Mouse (Mus musculus) limb, embryonic 10.5 days (tissue): ENCODE data around the gene Il19. TPM values are rescaled to one million over a fixed set of nuclear protein-coding genes. Genes with fewer than 3 reads are reported as not detected.

Experiments
- DNase-seq: peaks from one replicate; pipeline ENCODE4 v3.0.0-alpha.2; 2017; ENCODE audit warnings: low spot score
- H3K27ac ChIP-seq: fragments of 300-500 bp; sonication (generic); 2 replicates; pipeline ENCODE4 v1.5.1; 2016; ENCODE audit warnings: mild to moderate bottlenecking
- H3K27me3 ChIP-seq: fragments of 300-500 bp; sonication (generic); 2 replicates; pipeline ENCODE4 v1.6.1; 2016; ENCODE audit warnings: low read depth, mild to moderate bottlenecking; ENCODE audit not compliant: poor library complexity, severe bottlenecking
- H3K36me3 ChIP-seq: fragments of 300-500 bp; sonication (generic); 2 replicates; pipeline ENCODE4 v1.6.1; 2016; ENCODE audit warnings: mild to moderate bottlenecking, moderate library complexity
- H3K4me1 ChIP-seq: fragments of 300-500 bp; sonication (generic); 2 replicates; pipeline ENCODE4 v1.6.1; 2016
- H3K4me3 ChIP-seq: fragments of 300-500 bp; sonication (generic); 2 replicates; pipeline ENCODE4 v1.5.1; 2016; ENCODE audit warnings: mild to moderate bottlenecking, moderate library complexity
- H3K9me3 ChIP-seq: fragments of 300-500 bp; sonication (generic); replicated peaks from 2 replicates; pipeline ENCODE4 v1.6.1; 2016; ENCODE audit warnings: mild to moderate bottlenecking
- WGBS: fragments of 180-500 bp; shearing (Covaris S2); methylation state at CpG from one replicate; pipeline ENCODE4 v1.1.7; 2016; 5-methylcytosine and 5-hydroxymethylcytosine counted together
- polyA plus RNA-seq: library from polyadenylated mRNA; unstranded; fragments of >200 nt; fragmentation: Nextera tagmentation; extraction: Ambion mirVana; gene quantifications from 2 replicates; pipeline ENCODE4 v1.2.1, GENCODE M21; 2016

Il19 gene
- polyA plus RNA-seq, 1 experiment from 2014 or later, result 0.20 TPM

DNA sequence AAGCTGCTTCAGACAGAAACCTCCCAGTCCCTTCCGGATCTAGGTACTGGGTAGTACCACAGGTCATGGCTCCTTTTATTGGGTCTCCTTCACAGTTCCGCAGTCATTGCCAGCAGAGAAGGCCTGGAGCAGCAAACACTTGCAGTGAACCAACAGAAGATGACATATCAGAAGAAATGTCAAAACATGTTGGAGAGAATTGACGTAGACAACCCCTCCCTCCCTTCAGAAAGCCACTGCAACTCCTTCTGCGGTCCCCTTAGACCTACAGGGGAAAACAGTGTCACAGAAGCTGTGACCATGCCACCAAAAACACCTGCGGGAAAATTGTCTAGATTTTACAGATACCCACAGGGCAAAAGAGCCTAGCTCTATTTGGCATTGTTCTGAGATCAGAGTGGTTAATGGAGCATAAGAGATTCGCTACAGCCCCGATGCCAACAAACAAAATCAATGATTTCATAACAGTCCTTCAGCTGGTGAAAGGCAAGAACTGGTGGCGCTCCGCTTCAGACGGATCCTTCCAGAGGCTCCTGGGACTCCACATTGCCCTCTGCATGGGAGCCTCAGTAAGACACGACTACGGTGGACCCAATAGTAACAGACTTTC lies 28.4 kb downstream of the Il19 start, which contains the start of gene Il20:
Il20 (minus strand) TSS at position 51 of the 610 bp plus-strand sequence.
- no peak within 1 kb of the TSS for H3K4me3 ChIP-seq
- no peaks in the 10 kb centered on the region for H3K9me3 ChIP-seq
- H3K4me1 ChIP-seq, result no peaks in the 10 kb centered on the region
- H3K36me3 ChIP-seq, result no peaks in the 10 kb centered on the region
- DNase-seq, result no peak
- WGBS, result 90% methylated on average over 12 of the region's 12 CpGs
- no peak within 1 kb of the TSS for H3K27ac ChIP-seq
- H3K27me3 ChIP-seq, result no peaks in the 10 kb centered on the region

DNA sequence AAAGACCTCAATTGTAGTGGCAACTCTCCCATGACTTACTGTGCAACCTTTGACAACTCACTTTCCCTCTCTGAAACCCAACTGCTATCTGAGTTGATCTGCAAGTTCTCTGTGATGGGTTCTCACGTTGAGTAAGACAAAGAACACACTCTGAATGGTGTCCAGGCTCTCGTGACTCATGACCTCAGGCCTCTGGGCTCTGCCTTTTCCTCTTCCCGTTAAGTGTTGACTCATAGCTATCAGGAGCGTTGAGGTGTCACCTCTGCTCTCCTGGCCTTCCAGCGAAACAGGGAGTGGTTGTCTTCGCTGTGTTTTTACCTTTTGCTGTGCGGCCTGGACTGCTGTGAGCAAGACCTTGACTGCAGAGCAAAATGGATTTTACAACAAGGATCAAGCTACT lies 37.4 kb downstream of the Il19 start:
- Histone ChIP-seq H3K27me3 (no peaks in the 10 kb centered on the region), H3K9me3 (no peaks in the 10 kb centered on the region), H3K27ac (no peak overlapping the region), H3K4me3 (no peak overlapping the region), H3K4me1 (no peaks in the 10 kb centered on the region), H3K36me3 (no peaks in the 10 kb centered on the region)
- 85% methylated on average over 7 of the region's 7 CpGs for WGBS
- no peak for DNase-seq

DNA sequence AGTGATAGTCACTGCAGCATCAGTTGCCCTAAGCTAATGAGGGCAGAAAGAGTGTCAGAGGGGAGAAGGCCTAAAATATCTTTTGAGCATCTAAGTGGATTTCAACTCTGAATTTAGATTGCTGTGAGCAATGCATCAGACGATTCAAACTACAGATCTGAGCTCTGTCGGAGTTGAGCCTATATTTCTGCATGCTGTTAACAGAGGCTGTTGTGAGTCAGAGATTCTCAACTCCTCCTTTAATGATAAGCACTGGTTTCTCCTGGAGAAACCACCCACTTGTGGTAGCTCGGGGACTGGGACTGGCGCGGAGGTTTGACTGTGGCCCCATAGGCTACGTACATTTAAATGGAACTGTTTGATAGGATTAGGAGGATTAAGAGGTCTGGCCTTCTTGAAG lies 45.4 kb downstream of the Il19 start:
- DNase-seq, result no peak
- H3K9me3 ChIP-seq, result no peaks in the 10 kb centered on the region
- no peak overlapping the region for H3K27ac ChIP-seq
- 72% methylated on average over 6 of the region's 6 CpGs for WGBS
- H3K27me3 ChIP-seq, result no peaks in the 10 kb centered on the region
- no peak overlapping the region for H3K4me3 ChIP-seq
- no peaks in the 10 kb centered on the region for H3K36me3 ChIP-seq
- no peaks in the 10 kb centered on the region for H3K4me1 ChIP-seq

DNA sequence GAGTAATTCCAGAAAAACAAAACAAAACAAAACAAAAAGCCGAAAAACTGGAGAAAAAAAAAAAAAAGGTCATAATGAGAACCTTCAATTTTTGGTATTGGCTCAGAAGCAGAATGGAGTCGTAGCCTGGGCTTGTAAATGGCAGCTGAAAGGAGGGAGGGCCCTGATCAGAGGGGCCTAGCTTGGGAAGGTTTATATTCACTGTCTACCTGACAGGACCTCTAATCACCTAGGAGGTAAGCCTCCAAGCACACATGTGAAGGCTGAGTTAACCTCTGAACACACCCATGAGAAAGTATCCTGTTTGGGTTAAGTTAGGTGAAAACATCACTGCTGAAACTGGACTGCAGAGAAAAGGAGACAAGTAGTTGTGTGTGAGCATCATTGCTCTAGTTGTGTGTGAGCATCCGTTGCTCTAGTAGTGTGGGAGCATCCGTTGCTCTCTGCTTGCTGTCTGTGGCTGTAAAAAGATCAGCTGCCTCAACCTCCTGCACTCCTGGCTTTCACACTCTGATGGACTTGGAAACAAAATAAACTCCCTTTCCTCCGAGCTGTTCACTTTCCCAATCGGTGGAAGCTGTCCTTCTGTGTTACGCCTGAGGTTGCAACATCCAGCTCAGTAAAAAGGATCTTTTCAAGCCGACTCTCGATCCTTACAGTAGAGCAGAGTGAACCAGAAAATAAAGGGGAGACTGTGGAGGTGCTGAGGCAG lies 46.4 kb downstream of the Il19 start:
- DNase-seq, result no peak
- 79% methylated on average over 9 of the region's 9 CpGs for WGBS
- Histone ChIP-seq H3K27me3 (no peaks in the 10 kb centered on the region), H3K9me3 (no peaks in the 10 kb centered on the region), H3K27ac (no peak overlapping the region), H3K4me3 (no peak overlapping the region), H3K4me1 (no peaks in the 10 kb centered on the region), H3K36me3 (no peaks in the 10 kb centered on the region)

DNA sequence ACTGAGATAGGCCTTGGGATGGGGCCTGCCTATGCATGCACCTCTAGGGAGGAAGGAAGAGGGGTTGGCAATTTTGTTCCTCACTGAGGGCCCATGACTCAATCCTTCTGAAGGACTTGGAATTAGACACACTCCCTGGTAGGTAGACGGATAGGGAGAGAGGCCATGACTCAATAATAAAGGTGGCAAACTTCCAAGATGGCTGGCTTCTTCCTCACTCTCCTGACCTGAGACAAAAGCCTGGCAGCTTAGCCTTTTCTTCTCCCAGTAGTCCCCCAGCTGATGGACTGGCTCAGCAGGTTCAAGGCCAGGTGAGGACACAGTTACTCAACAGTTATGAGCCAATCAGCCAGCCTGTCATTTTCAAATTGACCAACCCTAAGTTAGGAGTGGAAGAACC lies 47.5 kb downstream of the Il19 start:
- Histone ChIP-seq H3K4me3 (no peak overlapping the region), H3K36me3 (no peaks in the 10 kb centered on the region), H3K27me3 (no peaks in the 10 kb centered on the region), H3K27ac (no peak overlapping the region), H3K9me3 (no peaks in the 10 kb centered on the region), H3K4me1 (no peaks in the 10 kb centered on the region)
- DNase-seq, result no peak
- 93% methylated on average over 1 of the region's 1 CpGs for WGBS

DNA sequence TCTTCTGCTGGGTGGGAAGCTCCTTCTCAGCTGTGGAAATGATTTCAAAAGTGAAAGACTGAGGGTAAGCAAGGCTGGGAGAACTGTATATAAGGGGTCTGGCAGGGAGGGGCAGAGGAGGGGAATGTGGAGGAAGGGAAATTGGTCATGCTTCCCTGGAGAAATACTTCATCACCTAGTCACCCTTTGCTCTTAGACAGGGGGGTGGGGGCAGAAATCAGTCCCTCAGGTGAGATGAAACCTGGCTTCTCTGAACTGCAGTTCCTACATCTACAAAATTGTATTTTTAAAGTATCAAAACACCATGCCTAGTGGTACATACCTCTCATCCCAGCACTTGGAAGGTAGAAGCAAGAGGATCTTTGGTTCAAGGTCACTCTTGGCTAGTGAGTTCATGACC lies 52.6 kb downstream of the Il19 start, which contains the start of gene Il24:
Il24 (minus strand) TSS at position 101 of the 400 bp plus-strand sequence.
- H3K36me3 ChIP-seq, result no peaks in the 10 kb centered on the region
- H3K9me3 ChIP-seq, result no peaks in the 10 kb centered on the region
- H3K27ac ChIP-seq, result no peak within 1 kb of the TSS
- no peaks in the 10 kb centered on the region for H3K4me1 ChIP-seq
- no peaks in the 10 kb centered on the region for H3K27me3 ChIP-seq
- DNase-seq, result no peak
- H3K4me3 ChIP-seq, result no peak within 1 kb of the TSS

DNA sequence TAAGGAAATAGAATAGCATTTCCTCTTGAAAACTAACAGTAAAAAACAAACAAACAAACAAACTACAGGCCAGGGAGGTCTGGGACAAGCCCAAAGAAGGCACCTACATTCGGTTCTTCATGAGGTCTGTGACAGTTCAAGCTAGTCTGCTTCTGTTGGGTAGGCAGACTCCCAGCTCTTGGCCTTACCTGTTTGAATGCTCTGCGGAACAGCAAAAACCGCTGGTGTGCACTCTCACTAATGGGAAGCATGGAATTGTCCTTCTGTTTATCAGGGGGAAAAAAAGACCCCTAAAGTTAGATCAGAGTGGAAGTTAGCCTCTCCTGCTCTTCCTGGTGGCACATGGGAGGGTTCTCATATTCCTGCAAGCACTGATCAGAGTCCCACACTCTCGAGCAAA lies 56.8 kb downstream of the Il19 start:
- Histone ChIP-seq H3K4me1 (peaks cover 4% of the 10 kb centered on the region), H3K27me3 (peaks cover 25% of the 10 kb centered on the region), H3K27ac (no peak overlapping the region), H3K4me3 (no peak overlapping the region), H3K36me3 (no peaks in the 10 kb centered on the region), H3K9me3 (no peaks in the 10 kb centered on the region)
- 89% methylated on average over 4 of the region's 4 CpGs for WGBS
- no peak for DNase-seq

Other genes with a start within 250 kb of the Il19 start
- not detected in 2 replicates for gene Gm29427, start 224.3 kb downstream of the Il19 start, polyA plus RNA-seq
- gene Yod1, start 222.8 kb downstream of the Il19 start, polyA plus RNA-seq, result 6.0 and 8.2 TPM in 2 replicates
- gene Pfkfb2, start 210.9 kb downstream of the Il19 start, polyA plus RNA-seq, result 3.4 and 5.1 TPM in 2 replicates
- gene AA986860, start 208.1 kb downstream of the Il19 start, polyA plus RNA-seq, result 0.23 and 0.38 TPM in 2 replicates
- gene Fcamr, start 139.2 kb downstream of the Il19 start, polyA plus RNA-seq, result not detected in 2 replicates
- not detected in 2 replicates for gene Pigr, start 113.4 kb downstream of the Il19 start, polyA plus RNA-seq
- gene Fcmr, start 74.4 kb downstream of the Il19 start, polyA plus RNA-seq, result 0.33 and 0.69 TPM in 2 replicates
- gene Il24, start 52.7 kb downstream of the Il19 start, polyA plus RNA-seq, result not detected in 2 replicates
- gene Il20, start 28.7 kb downstream of the Il19 start, polyA plus RNA-seq, result not detected in 2 replicates
- gene Il10, start 79.7 kb upstream of the Il19 start, polyA plus RNA-seq, result not detected in 2 replicates
- 46.8 and 47.9 TPM in 2 replicates for gene Mapkapk2, start 157.7 kb upstream of the Il19 start, polyA plus RNA-seq
- gene Dyrk3, start 198.2 kb upstream of the Il19 start, polyA plus RNA-seq, result 5.5 and 5.8 TPM in 2 replicates
- 73.5 and 76.7 TPM in 2 replicates for gene Eif2d, start 213.1 kb upstream of the Il19 start, polyA plus RNA-seq